Mouse (Mus musculus): ENCODE results near the gene Lrig2. TPM values are rescaled to one million over a fixed set of nuclear protein-coding genes. Genes with fewer than 3 reads are reported as not detected.

Lrig2 gene
- polyA plus RNA-seq, 1 experiment from 2014 or later, result 20.2 TPM

DNA sequence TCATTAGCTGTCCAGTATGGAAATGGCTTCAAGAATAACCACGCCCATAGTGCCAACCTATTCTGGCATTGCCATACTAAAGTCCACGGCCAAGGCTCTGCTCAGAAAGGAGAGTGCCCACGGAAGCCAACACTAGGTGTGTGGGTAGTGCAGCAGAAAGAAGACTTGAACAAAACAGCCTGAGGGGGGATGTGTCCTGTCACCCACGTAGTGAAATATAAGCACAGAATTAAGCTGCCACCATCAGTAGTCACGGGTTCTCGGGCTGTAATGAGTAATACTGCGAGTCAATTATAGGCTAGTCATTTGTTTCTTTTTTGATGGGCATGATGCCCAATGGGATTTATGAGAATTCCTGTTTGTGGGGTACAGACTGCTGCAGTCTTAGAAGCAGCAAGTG is 104.2 kb downstream of the Lrig2 start:
- Histone ChIP-seq H3K4me1 (peaks cover 24% of the 10 kb centered on the region), H3K27me3 (ENCODE audit: low read depth, poor library complexity, severe bottlenecking) (no peaks in the 10 kb centered on the region), H3K36me3 (no peaks in the 10 kb centered on the region), H3K27ac (no peak overlapping the region), H3K9me3 (replicated peaks) (no peaks in the 10 kb centered on the region), H3K4me3 (no peak overlapping the region)
- DNase-seq (ENCODE audit: low spot score), result no peak
- 85% methylated on average over 7 of the region's 7 CpGs for WGBS

DNA sequence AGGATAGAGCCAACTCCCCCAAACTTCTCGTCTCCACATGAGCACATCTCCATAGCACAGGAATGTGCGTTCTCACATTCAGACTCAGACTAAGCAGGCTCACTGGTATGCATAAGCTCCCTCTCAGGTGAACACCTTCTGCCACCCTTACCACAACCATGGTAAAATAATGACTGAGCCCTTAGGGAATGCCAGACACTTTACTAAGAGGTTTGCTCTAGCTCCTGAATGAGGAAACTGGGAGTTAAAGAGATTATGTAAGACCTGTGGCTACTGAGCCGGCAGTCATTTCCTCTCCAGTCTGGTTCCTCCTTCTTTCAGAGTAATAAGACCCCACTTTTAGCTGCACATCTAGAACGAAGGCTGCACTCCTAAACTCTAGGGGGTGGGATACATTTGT is 108.1 kb downstream of the Lrig2 start:
- Histone ChIP-seq H3K4me3 (no peak overlapping the region), H3K27ac (no peak overlapping the region), H3K4me1 (no peaks in the 10 kb centered on the region), H3K36me3 (no peaks in the 10 kb centered on the region), H3K9me3 (replicated peaks) (no peaks in the 10 kb centered on the region), H3K27me3 (ENCODE audit: low read depth, poor library complexity, severe bottlenecking) (no peaks in the 10 kb centered on the region)
- no peak for DNase-seq (ENCODE audit: low spot score)
- WGBS, result 84% methylated on average over 4 of the region's 4 CpGs

DNA sequence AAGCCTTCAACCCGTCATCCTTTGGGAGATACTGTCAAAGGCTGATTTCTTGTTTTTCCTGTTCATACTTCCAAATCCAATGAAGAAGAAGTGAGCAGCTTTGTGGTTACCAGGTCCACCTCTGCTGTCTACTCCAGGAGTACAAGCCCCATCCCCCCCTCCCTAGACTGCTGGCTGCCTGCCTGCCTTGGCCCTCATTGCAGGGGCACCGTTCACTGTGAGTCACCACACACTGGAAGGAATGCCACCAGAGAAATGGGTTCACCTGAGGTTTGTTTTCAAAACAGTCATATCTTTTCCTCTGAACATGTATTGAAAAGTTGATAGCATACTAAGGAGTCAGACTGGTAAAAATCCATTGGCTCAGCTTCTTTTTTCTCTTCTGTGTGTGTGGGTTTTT is 110.5 kb downstream of the Lrig2 start:
- no peaks in the 10 kb centered on the region for H3K4me1 ChIP-seq
- no peak overlapping the region for H3K27ac ChIP-seq
- no peaks in the 10 kb centered on the region for H3K27me3 ChIP-seq (ENCODE audit: low read depth, poor library complexity, severe bottlenecking)
- H3K9me3 ChIP-seq (replicated peaks), result no peaks in the 10 kb centered on the region
- 90% methylated on average over 2 of the region's 2 CpGs for WGBS
- H3K4me3 ChIP-seq, result no peak overlapping the region
- H3K36me3 ChIP-seq, result no peaks in the 10 kb centered on the region
- no peak for DNase-seq (ENCODE audit: low spot score)

DNA sequence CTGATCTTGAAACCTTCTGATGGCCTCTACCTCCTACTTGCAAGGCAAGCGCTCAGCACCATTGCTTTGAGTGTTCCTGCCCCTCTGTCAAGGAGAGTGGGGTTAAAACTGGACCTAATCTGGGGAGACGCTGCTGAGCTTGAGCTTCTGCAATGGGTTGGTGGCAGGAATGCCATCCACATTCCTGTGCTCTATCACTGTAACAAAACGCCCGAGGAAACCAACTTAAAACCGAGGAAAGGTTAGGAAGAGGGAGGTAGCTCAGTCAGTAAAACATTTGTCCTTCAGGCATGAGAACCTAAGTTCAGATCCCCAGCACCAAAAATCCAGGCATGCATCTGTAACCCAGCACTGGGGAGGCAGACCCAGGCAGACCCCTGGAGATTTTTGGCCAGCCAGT is 111.6 kb downstream of the Lrig2 start:
- Histone ChIP-seq H3K27me3 (ENCODE audit: low read depth, poor library complexity, severe bottlenecking) (no peaks in the 10 kb centered on the region), H3K27ac (no peak overlapping the region), H3K4me1 (no peaks in the 10 kb centered on the region), H3K4me3 (no peak overlapping the region), H3K9me3 (replicated peaks) (no peaks in the 10 kb centered on the region), H3K36me3 (no peaks in the 10 kb centered on the region)
- 85% methylated on average over 5 of the region's 5 CpGs for WGBS
- no peak for DNase-seq (ENCODE audit: low spot score)

DNA sequence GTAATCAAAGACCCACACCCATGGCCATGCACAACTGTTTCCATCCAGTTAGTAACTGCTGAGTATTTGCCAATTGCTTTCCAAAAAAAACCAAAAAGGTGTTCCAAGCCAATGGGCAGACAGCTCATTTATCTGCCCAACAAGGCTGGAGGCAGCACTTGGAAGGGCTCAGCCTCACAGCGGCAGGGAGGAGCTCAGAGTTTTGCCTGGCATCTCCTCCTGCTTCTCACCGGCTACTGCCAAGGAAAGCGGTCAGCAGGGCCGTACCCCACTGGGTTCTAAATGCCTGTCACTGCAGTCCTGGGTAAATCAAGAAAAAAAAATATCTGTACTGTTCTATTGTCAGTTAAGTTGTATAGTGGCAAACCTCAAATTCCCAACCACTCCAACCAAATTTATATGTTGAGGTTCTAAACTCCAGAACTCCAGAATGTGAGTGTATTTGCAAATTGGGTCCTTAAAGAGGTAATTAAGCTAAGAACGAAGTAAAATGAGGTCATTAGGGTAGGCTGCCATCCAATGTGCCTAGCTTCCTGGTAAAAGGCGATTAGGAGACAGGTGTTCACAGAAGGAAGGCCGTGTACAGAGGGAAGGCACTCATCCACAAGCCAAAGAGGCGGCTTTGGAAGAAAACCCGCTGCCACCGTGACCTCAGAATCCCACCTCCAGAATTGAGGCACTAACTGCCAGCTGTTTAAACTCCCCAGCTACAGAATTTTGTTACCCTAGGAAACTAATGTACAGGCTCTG is 112.2 kb downstream of the Lrig2 start:
- Histone ChIP-seq H3K27ac (no peak overlapping the region), H3K36me3 (no peaks in the 10 kb centered on the region), H3K9me3 (replicated peaks) (no peaks in the 10 kb centered on the region), H3K27me3 (ENCODE audit: low read depth, poor library complexity, severe bottlenecking) (no peaks in the 10 kb centered on the region), H3K4me3 (no peak overlapping the region), H3K4me1 (no peaks in the 10 kb centered on the region)
- DNase-seq (ENCODE audit: low spot score), result no peak
- 85% methylated on average over 10 of the region's 10 CpGs for WGBS

DNA sequence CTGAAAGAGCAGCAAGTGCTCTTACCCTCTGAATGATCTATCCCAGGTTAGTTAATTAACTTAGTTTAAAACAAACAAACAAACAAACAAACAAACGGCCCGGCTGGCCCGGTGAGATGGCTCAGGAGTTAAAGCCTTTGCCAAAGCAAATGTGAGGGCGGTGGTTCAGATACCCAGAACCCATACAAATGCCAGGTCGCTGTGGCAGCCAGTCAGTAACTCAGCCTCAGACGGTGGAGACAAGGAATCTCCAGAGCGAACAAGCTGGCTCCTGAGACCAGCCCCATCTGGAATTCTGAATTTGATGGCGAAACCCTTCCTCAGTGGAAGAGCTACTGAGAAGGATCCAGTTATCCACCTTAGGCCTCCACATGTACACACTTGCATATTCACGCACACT is 114.4 kb downstream of the Lrig2 start:
- DNase-seq (ENCODE audit: low spot score), result no peak
- no peaks in the 10 kb centered on the region for H3K4me1 ChIP-seq
- H3K27ac ChIP-seq, result no peak overlapping the region
- no peaks in the 10 kb centered on the region for H3K27me3 ChIP-seq (ENCODE audit: low read depth, poor library complexity, severe bottlenecking)
- whole genome bisulfite sequencing, result 76% methylated on average over 9 of the region's 9 CpGs
- H3K9me3 ChIP-seq (replicated peaks), result no peaks in the 10 kb centered on the region
- no peaks in the 10 kb centered on the region for H3K36me3 ChIP-seq
- H3K4me3 ChIP-seq, result no peak overlapping the region

DNA sequence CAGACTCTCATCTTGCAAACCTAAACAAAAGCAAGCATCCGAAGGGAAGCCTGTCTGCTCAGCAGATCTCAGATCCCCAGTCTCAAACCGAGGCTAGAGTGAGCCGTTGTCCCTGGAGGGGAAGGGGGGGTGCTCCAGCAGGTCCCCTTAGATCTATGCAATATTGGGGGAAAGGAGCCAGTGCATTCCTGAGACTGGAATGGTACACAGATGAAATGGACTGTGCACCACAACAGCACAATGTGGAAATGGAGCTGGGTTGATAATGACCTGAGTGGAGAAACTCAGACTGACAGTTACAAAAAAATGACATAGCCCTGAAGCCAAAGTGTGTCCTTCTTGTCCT is 115.0 kb downstream of the Lrig2 start:
- WGBS, result 57% methylated on average over 3 of the region's 3 CpGs
- H3K9me3 ChIP-seq (replicated peaks), result no peaks in the 10 kb centered on the region

DNA sequence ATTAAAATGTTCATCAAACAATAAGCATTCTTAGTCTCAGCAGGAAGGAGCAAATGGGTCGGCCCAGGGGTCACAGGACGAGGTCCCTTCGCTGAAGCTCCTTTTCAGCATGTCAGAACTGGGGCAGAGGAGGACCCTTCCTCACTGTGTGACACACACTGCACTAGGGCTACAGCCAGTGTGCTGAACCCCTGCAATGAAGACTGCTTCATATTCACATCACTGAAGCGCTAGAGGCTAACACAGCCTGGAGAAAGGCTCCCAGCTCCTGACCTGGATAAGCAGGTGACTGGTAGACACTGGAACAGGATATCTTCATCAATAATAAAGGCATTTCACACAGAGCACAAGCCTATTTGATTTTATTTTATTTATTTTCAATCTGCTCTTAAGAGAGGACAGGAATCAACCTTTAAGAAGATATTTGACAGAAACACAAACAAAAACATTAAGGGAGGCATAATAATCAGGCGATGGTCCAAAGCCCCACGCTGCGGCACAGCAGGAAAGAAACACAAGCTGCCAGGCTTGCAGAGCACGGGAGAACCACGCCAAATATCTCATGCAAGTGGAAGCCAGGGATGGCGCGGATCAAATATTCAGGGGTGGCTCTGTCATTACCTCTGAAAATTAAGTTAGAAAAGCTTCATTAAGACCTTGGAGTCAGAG is 115.5 kb downstream of the Lrig2 start:
- no peaks in the 10 kb centered on the region for H3K4me1 ChIP-seq
- no peak overlapping the region for H3K4me3 ChIP-seq
- H3K36me3 ChIP-seq, result no peaks in the 10 kb centered on the region
- H3K9me3 ChIP-seq (replicated peaks), result no peaks in the 10 kb centered on the region
- H3K27me3 ChIP-seq (ENCODE audit: low read depth, poor library complexity, severe bottlenecking), result no peaks in the 10 kb centered on the region
- H3K27ac ChIP-seq, result no peak overlapping the region
- DNase-seq (ENCODE audit: low spot score), result no peak
- WGBS, result 79% methylated on average over 11 of the region's 11 CpGs

More for the DNA sequence above, 115.0 kb downstream of the Lrig2 start:
- Histone ChIP-seq H3K4me1 (no peaks in the 10 kb centered on the region), H3K4me3 (no peak overlapping the region), H3K27me3 (ENCODE audit: low read depth, poor library complexity, severe bottlenecking) (no peaks in the 10 kb centered on the region), H3K27ac (no peak overlapping the region), H3K36me3 (no peaks in the 10 kb centered on the region)
- no peak for DNase-seq (ENCODE audit: low spot score)

DNA sequence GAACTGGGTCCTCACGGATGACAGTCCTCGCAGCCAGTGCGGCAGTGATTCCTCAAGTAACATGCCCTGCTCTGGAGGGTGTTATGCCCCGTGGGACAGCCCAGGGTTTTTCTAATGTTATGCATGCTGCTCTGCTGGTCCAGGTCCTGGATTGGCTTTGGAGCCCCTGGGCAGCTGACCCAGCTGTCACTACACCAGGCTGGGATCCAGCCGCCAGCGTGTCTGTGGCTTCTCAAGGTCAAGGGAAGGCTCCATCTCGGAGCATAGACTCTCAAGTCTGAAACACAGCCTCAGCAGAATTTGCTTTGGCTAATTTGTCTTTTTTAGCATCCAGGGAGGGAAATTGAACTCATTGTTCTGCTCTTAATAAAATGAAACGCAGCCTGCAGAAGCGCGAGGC is 121.6 kb downstream of the Lrig2 start:
- H3K36me3 ChIP-seq, result no peaks in the 10 kb centered on the region
- 83% methylated on average over 10 of the region's 10 CpGs for WGBS
- DNase-seq (ENCODE audit: low spot score), result no peak
- H3K4me3 ChIP-seq, result no peak overlapping the region
- H3K27me3 ChIP-seq (ENCODE audit: low read depth, poor library complexity, severe bottlenecking), result no peaks in the 10 kb centered on the region
- H3K27ac ChIP-seq, result no peak overlapping the region
- H3K4me1 ChIP-seq, result 0 out of 2 replicates have a peak, but pooled peaks cover 2% of the 10 kb centered on the region
- no peaks in the 10 kb centered on the region for H3K9me3 ChIP-seq (replicated peaks)

DNA sequence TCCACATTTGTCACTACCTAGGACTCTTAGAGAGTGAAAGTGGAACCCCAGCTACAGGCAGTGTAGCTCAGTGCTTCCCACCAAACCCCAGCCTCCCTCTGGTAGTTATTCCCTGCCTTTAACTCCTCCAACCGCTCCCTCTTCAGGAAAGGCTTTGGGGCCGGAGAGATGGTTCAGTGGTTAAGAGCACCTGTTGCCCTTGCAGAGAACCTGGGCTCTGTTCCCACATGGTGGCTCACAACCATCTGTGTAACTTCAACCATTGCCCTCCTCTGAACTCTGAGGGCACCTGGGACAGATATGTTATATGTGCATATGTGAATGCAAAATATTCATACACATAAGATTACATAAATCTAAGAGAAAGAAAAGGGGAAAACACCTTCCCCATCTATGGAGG is 122.3 kb downstream of the Lrig2 start:
- Histone ChIP-seq H3K27me3 (ENCODE audit: low read depth, poor library complexity, severe bottlenecking) (no peaks in the 10 kb centered on the region), H3K9me3 (replicated peaks) (no peaks in the 10 kb centered on the region), H3K4me1 (0 out of 2 replicates have a peak, but pooled peaks cover 2% of the 10 kb centered on the region), H3K36me3 (no peaks in the 10 kb centered on the region), H3K4me3 (no peak overlapping the region), H3K27ac (no peak overlapping the region)
- WGBS, result 87% methylated on average over 2 of the region's 2 CpGs
- DNase-seq (ENCODE audit: low spot score), result no peak

DNA sequence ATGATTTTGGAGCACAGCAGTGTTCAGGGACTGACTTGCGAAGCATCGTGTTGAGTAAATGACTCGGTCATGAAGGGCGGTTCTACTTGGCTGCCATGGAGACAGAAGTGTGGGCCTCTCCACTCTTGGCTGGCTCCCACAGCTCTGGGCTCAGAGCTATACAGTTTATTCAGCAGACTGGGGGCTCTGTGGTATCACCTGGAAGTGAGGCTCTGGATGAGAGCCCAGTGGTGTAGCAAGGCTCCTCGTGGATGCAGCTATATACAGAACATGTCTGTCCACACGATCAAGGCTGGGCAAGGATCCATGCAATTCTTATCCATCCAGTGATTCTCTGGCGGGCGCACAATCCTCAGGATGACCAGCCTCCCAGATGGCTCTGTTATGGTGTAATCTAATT is 126.1 kb downstream of the Lrig2 start:
- no peak overlapping the region for H3K27ac ChIP-seq
- no peaks in the 10 kb centered on the region for H3K9me3 ChIP-seq (replicated peaks)
- 0 out of 2 replicates have a peak, but pooled peaks cover 2% of the 10 kb centered on the region for H3K4me1 ChIP-seq
- DNase-seq (ENCODE audit: low spot score), result no peak
- H3K36me3 ChIP-seq, result no peaks in the 10 kb centered on the region
- no peak overlapping the region for H3K4me3 ChIP-seq
- 90% methylated on average over 8 of the region's 8 CpGs for WGBS
- H3K27me3 ChIP-seq (ENCODE audit: low read depth, poor library complexity, severe bottlenecking), result no peaks in the 10 kb centered on the region

DNA sequence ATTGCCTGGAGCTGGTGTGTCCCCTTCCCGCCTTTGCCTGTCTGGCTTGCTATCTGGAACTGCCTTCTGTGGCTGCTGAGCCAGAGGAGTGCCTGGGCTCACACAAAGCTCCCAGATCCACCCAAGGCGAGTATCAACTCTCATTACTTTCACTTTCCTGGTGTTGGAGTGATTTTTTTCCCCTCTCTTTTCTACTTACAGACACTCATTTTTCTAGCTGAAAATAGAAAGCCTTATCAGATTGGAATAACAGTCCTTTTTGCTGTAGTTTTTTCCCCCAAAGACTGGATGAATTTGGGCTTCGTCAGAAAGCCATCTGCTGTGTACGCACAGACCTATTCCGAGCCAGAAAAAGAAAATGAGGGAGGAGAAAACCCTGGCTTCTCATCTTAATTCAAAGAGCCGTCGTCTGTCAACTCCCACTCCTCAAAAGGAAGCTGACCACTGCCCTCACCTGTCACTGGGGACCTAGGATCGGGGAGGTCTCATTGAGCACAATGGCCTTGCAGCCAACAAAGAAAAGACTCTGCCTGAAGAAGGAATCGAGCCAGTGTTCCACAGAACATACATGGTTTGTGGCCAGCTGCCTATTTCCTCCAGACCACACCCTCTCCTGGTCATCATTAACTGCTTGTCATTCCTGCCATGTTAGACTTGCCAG is 127.9 kb downstream of the Lrig2 start:
- DNase-seq (ENCODE audit: low spot score), result no peak
- WGBS, result 78% methylated on average over 9 of the region's 9 CpGs
- Histone ChIP-seq H3K4me1 (no peaks in the 10 kb centered on the region), H3K36me3 (no peaks in the 10 kb centered on the region), H3K4me3 (no peak overlapping the region), H3K9me3 (replicated peaks) (no peaks in the 10 kb centered on the region), H3K27me3 (ENCODE audit: low read depth, poor library complexity, severe bottlenecking) (no peaks in the 10 kb centered on the region), H3K27ac (no peak overlapping the region)

DNA sequence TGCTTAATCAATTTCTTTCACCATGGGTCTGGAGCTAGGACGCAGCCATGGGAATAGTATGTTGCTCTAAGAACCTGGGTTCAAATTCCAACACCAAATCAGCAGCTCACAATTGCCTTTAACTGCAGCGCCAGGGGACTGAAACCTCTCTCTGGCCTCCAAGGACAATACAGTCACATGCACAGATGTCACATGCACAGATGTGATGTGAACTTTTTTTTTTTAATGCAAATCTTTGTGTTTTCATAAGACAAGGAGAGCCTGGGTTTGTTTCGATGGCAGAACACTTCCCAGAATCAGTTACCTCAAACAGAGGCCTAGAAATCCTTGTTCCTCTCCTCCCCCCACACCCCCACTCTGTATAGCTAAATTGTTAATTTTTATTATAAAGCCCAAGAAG is 133.5 kb downstream of the Lrig2 start:
- H3K27ac ChIP-seq, result no peak overlapping the region
- no peaks in the 10 kb centered on the region for H3K36me3 ChIP-seq
- H3K4me3 ChIP-seq, result no peak overlapping the region
- no peaks in the 10 kb centered on the region for H3K9me3 ChIP-seq (replicated peaks)
- 91% methylated on average over 3 of the region's 3 CpGs for WGBS
- H3K27me3 ChIP-seq (ENCODE audit: low read depth, poor library complexity, severe bottlenecking), result no peaks in the 10 kb centered on the region
- H3K4me1 ChIP-seq, result peaks cover 7% of the 10 kb centered on the region
- DNase-seq (ENCODE audit: low spot score), result no peak

Measured in limb, embryonic 10.5 days (tissue).